Mouse (Mus musculus) embryonic facial prominence, embryonic 15.5 days (tissue): ENCODE data around the gene Cfap58. TPM values are rescaled to one million over a fixed set of nuclear protein-coding genes. Genes with fewer than 3 reads are reported as not detected.

Experiments used
- ATAC-seq: fragments of 200-750 bp; cut with Nextera tagmentation; 2 replicates; pipeline ENCODE4 v1.8.0; 2017; ENCODE audit warnings: low read depth, moderate TSS enrichment; ENCODE audit not compliant: insufficient number of reproducible peaks, low FRiP score, low TSS enrichment
- H3K27ac ChIP-seq: fragments of 300-500 bp; sonication (generic); replicated peaks from 2 replicates; pipeline ENCODE4 v1.5.1; 2015; ENCODE audit warnings: mild to moderate bottlenecking, inconsistent platforms
- H3K27me3 ChIP-seq: fragments of 300-500 bp; sonication (generic); 2 replicates; pipeline ENCODE4 v1.6.1; 2015; ENCODE audit warnings: inconsistent platforms
- H3K36me3 ChIP-seq: fragments of 300-500 bp; sonication (generic); 2 replicates; pipeline ENCODE4 v1.6.1; 2015; ENCODE audit warnings: mild to moderate bottlenecking, inconsistent platforms
- H3K4me1 ChIP-seq: fragments of 300-500 bp; sonication (generic); 2 replicates; pipeline ENCODE4 v1.6.1; 2015; ENCODE audit warnings: inconsistent platforms
- H3K4me2 ChIP-seq: fragments of 300-500 bp; sonication (generic); replicated peaks from 2 replicates; pipeline ENCODE4 v1.6.1; 2015; ENCODE audit warnings: mild to moderate bottlenecking, inconsistent platforms
- H3K4me3 ChIP-seq: fragments of 300-500 bp; sonication (generic); replicated peaks from 2 replicates; pipeline ENCODE4 v1.5.1; 2015; ENCODE audit warnings: mild to moderate bottlenecking, inconsistent platforms
- H3K9ac ChIP-seq: fragments of 300-500 bp; sonication (generic); 2 replicates; pipeline ENCODE4 v1.6.1; 2015; ENCODE audit warnings: inconsistent platforms
- H3K9me3 ChIP-seq: fragments of 300-500 bp; sonication (generic); replicated peaks from 2 replicates; pipeline ENCODE4 v1.6.1; 2016; ENCODE audit warnings: inconsistent platforms
- WGBS: fragments of 180-500 bp; shearing (Covaris S2); methylation state at CpG from one replicate; pipeline ENCODE4 v1.1.7; 2015; 5-methylcytosine and 5-hydroxymethylcytosine counted together
- polyA plus RNA-seq: library from polyadenylated mRNA; unstranded; fragments of >200 nt; fragmentation: Nextera tagmentation; extraction: Ambion mirVana; gene quantifications from 2 replicates; pipeline ENCODE4 v1.2.1, GENCODE M21; 2015

Gene Cfap58
- polyA plus RNA-seq, 1 experiment from 2014 or later: 1.2 TPM

DNA sequence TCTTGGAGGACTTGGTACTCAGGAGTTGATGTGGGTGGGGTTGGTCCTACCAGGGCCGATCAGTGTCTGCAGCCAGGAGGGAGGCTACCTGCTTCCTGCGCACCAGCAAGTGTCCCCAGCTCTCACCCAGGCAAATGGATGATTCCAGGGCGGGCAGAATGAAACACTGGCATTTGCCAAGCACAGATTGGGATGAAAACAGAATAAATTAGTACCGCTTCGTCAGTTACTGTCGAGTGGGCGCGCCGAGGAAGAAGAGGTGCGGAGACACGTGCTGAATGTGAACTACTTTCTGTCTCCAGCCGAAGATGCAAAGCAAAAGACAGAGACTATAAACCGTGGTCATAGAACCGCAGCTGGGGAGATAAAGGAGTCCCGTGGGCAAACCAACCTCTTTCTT, 84.0 kb downstream of the Cfap58 start:
- no peaks in the 10 kb centered on the region for H3K4me1 ChIP-seq
- no peaks in the 10 kb centered on the region for H3K36me3 ChIP-seq
- H3K27ac ChIP-seq: no peak overlapping the region
- no peaks in the 10 kb centered on the region for H3K9me3 ChIP-seq
- no peak for ATAC-seq
- WGBS: 85% methylated on average over 15 of the region's 15 CpGs
- no peak overlapping the region for H3K9ac ChIP-seq
- H3K27me3 ChIP-seq: no peaks in the 10 kb centered on the region
- no peak overlapping the region for H3K4me3 ChIP-seq
- H3K4me2 ChIP-seq: no peak overlapping the region

DNA sequence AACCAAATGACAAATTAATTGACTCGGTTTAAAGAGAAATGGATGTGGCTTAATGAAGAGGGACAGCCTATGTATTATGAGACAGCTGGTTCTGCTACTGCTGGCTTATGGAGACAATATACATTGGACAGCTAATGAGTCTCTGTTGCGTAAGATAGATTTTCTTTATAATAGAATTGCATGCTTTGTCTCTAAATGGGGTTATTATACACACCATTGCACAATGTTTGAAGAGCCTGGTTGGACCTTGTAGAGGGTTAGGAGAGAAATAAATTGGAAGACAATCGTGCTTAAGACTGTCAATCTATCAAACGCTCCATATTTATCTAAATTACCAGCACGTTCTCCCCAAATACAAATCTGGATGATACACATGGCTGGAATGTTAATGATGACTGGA, 85.3 kb downstream of the Cfap58 start:
- WGBS: 82% methylated on average over 5 of the region's 5 CpGs
- Histone ChIP-seq H3K36me3 (no peaks in the 10 kb centered on the region), H3K4me3 (no peak overlapping the region), H3K27me3 (no peaks in the 10 kb centered on the region), H3K9me3 (no peaks in the 10 kb centered on the region), H3K9ac (no peak overlapping the region), H3K27ac (no peak overlapping the region), H3K4me1 (no peaks in the 10 kb centered on the region), H3K4me2 (no peak overlapping the region)
- no peak for ATAC-seq

DNA sequence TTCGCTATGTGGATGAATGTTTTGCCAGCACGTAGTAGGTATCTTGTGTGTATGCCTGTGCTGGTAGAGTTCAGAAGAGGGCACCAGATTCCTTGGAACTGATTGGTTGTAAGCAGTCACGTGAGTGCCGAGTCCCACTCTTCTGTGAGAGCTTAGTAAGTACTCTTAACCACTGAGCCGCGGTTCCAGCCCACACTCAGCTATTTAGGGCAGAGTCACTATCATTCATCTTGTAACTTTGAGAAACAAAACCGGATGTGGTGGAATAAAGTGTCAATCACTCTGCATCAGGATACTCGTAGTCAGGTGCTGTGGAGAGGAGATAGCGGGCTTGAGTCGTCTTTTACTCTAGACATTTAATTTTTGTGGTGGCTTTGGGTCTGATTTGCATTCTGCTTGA, 86.3 kb downstream of the Cfap58 start:
- 84% methylated on average over 10 of the region's 10 CpGs for WGBS
- no peak for ATAC-seq

DNA sequence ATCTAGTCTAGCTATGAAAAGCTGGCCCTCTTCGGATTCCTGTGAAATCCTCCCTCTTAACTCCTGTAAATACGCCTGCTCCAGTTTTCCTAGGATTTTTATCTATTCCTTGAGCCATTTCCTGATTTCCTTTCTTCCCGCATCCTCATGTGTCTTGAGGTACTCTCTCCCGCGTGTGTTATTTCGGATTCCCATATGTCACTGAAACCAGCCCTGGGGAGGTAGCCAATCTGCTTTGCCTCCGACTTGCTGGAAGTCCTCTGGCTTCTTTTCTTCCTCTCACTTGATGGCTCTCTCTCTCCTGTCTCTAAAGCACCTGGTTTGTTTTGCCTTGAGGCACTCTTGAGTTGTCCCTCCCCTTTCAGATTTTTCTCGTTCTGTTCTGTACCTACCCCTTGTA, 87.9 kb downstream of the Cfap58 start:
- H3K4me3 ChIP-seq: no peak overlapping the region
- H3K36me3 ChIP-seq: no peaks in the 10 kb centered on the region
- no peak overlapping the region for H3K27ac ChIP-seq
- no peaks in the 10 kb centered on the region for H3K27me3 ChIP-seq
- no peaks in the 10 kb centered on the region for H3K9me3 ChIP-seq
- no peak for ATAC-seq
- WGBS: 70% methylated on average over 8 of the region's 8 CpGs
- H3K9ac ChIP-seq: no peak overlapping the region
- H3K4me2 ChIP-seq: no peak overlapping the region
- no peaks in the 10 kb centered on the region for H3K4me1 ChIP-seq

More for the DNA sequence above, 86.3 kb downstream of the Cfap58 start:
- H3K36me3 ChIP-seq: no peaks in the 10 kb centered on the region
- H3K27ac ChIP-seq: no peak overlapping the region
- H3K4me2 ChIP-seq: no peak overlapping the region
- H3K9me3 ChIP-seq: no peaks in the 10 kb centered on the region
- no peaks in the 10 kb centered on the region for H3K27me3 ChIP-seq
- H3K9ac ChIP-seq: no peak overlapping the region
- H3K4me3 ChIP-seq: no peak overlapping the region
- no peaks in the 10 kb centered on the region for H3K4me1 ChIP-seq

DNA sequence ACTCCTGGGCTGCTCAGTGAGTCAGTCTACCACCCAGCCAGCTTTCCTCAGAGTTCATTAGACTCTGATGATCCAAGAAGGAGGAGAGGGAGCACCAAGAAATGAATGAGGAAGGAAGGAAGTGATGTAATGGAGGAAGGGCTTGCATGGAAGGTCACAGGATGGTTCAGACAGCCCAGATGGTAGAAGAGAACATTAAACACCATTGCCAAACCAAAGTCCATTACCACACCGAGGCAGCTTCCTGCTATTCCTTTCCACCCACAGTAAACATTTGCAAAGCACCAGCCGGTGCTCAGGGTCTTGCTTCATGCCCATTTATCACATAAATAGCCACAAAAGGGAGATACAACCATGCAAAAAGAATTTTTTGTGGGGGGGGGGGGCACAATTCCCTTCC, 89.4 kb downstream of the Cfap58 start:
- 76% methylated on average over 2 of the region's 2 CpGs for WGBS
- Histone ChIP-seq H3K36me3 (no peaks in the 10 kb centered on the region), H3K4me1 (no peaks in the 10 kb centered on the region), H3K27ac (no peak overlapping the region), H3K9ac (no peak overlapping the region), H3K4me2 (no peak overlapping the region), H3K4me3 (no peak overlapping the region), H3K9me3 (no peaks in the 10 kb centered on the region), H3K27me3 (no peaks in the 10 kb centered on the region)
- no peak for ATAC-seq

DNA sequence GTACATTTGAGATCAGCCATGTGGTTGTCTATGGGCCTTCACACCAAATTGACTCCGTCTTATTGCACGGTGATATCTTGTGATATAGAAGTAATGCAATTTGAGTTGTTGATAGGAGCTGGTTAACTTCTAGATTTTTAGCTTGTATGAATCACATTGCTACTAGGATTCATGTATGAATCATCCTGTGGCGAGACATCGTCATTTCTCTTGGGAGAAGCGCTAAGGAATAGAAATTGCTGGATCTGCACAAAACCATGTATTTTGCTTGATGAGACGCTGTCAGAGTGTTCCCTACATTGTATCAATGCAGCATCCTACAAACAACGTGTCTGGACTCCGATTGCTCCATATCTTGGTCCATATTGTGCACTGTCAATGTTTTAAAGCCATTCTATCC, 102.1 kb downstream of the Cfap58 start:
- Histone ChIP-seq H3K9me3 (no peaks in the 10 kb centered on the region), H3K27ac (no peak overlapping the region), H3K4me3 (no peak overlapping the region), H3K36me3 (no peaks in the 10 kb centered on the region), H3K27me3 (no peaks in the 10 kb centered on the region), H3K9ac (no peak overlapping the region), H3K4me1 (no peaks in the 10 kb centered on the region), H3K4me2 (no peak overlapping the region)
- ATAC-seq: no peak
- 88% methylated on average over 8 of the region's 8 CpGs for WGBS

DNA sequence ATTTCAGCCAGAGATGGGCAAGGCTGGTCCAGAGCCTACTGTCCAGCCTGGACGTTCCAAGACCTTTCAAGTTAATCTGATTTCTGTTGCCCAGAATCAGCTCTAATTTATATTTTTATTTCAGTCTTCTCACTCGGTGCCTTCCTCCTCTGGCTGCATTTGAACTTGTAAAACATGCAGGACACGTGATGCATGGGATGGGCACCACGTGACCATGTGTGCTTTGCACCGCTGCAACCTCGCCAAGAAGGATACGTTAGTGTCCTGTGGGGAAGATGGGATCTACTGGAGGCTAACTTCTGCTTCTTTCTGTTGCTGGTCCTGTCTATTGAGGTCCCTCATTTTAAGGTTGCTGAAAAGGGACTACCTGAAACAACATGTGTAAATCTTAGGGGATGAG, 109.8 kb downstream of the Cfap58 start:
- no peaks in the 10 kb centered on the region for H3K27me3 ChIP-seq
- no peak overlapping the region for H3K27ac ChIP-seq
- H3K9me3 ChIP-seq: no peaks in the 10 kb centered on the region
- ATAC-seq: no peak
- 83% methylated on average over 7 of the region's 7 CpGs for WGBS
- no peak overlapping the region for H3K4me2 ChIP-seq
- no peaks in the 10 kb centered on the region for H3K4me1 ChIP-seq
- no peaks in the 10 kb centered on the region for H3K36me3 ChIP-seq
- no peak overlapping the region for H3K4me3 ChIP-seq
- no peak overlapping the region for H3K9ac ChIP-seq

DNA sequence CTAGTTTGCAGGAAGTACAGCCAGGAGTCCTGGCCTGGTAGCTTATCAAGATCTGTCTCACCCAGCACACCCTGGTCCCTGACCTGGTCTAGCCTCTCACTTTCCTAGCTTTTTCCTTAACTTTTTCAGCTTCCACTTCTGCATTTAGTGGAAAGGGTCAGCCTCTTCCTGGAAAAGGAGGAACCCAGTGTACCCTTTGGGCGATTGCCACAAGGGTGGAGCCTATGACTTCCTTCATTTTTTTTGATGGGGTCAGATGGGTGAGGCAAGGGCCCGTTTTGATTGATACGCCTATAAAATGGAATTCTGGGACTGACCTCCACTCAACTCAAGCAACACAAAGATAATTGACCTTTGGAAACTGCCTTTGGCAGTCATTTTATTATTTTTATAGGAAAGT, 111.9 kb downstream of the Cfap58 start:
- H3K27me3 ChIP-seq: no peaks in the 10 kb centered on the region
- no peaks in the 10 kb centered on the region for H3K9me3 ChIP-seq
- WGBS: 54% methylated on average over 3 of the region's 3 CpGs
- no peak for ATAC-seq
- H3K4me2 ChIP-seq: no peak overlapping the region
- no peaks in the 10 kb centered on the region for H3K4me1 ChIP-seq
- H3K27ac ChIP-seq: no peak overlapping the region
- no peak overlapping the region for H3K9ac ChIP-seq
- H3K4me3 ChIP-seq: no peak overlapping the region
- H3K36me3 ChIP-seq: no peaks in the 10 kb centered on the region

DNA sequence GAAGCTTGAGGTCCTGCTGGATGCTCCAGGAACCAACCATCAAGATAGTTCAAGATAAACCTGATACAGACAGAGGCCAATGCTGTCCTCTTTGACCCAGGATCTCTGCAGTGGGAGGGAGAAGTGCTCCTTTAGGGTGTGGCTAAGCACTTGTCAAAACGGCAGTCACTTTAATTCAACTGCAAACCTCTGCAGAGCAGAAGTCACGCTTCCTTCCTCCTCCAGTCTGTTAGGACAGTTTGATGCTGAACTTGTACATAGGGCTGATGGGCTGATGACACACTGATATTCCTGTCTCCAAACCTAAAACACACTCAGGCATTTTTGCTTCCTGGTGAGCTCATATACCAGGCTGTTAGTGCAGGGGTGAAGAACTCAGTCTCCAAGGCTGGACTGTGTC, 125.8 kb downstream of the Cfap58 start:
- H3K36me3 ChIP-seq: no peaks in the 10 kb centered on the region
- H3K27ac ChIP-seq: no peak overlapping the region
- H3K27me3 ChIP-seq: peaks cover 5% of the 10 kb centered on the region; the same call in 1 of the 2 replicates
- H3K4me1 ChIP-seq: 0 out of 2 replicates have a peak, but pooled peaks cover 3% of the 10 kb centered on the region
- ATAC-seq: no peak
- WGBS: 45% methylated on average over 2 of the region's 2 CpGs
- H3K4me3 ChIP-seq: no peak overlapping the region
- no peak overlapping the region for H3K9ac ChIP-seq
- no peaks in the 10 kb centered on the region for H3K9me3 ChIP-seq
- no peak overlapping the region for H3K4me2 ChIP-seq

DNA sequence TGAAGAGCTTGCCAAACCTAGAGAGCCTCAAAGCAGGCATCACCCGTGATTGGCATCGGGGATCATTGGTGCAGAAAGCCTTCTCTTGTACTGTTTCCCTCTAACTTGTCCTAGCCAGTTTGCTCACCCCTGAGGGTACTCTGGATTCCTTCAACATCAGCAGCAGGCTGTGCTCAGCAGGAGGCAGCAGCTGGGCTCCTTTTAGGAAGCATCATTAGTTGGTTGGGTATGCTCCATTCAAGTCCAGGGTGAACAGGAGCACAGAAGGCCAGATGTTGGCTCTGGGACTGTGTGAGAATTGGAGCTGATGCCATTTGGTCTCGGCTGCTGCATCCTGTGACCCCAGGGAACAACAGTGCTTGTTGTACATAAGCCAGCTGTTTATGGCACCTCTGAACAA, 142.2 kb downstream of the Cfap58 start:
- Histone ChIP-seq H3K9ac (no peak overlapping the region), H3K9me3 (no peaks in the 10 kb centered on the region), H3K4me2 (no peak overlapping the region), H3K36me3 (no peaks in the 10 kb centered on the region), H3K27me3 (no peaks in the 10 kb centered on the region; the same call in 1 of the 2 replicates), H3K4me3 (no peak overlapping the region), H3K4me1 (peaks cover 15% of the 10 kb centered on the region), H3K27ac (no peak overlapping the region)
- no peak for ATAC-seq
- 31% methylated on average over 3 of the region's 3 CpGs for WGBS

DNA sequence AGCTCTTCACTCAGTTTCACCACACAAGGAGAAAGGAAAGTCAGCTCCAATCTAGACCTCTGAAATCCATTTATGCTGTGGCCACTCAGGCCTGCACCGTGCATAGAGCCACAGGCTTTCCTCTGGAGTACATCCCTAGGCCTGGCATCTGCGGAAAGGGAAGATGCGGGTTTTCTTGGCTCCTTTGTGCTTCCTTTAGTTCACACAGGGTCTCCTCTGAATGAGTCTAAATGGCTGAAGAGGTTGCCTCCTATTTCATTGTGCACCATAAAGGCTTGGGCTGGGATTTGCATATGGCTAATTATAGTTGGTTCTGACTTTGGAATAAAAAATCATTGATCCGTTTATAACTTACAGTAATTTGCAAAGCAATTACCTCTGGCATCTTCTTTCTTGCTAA, 144.0 kb downstream of the Cfap58 start:
- Histone ChIP-seq H3K36me3 (no peaks in the 10 kb centered on the region), H3K9ac (no peak overlapping the region), H3K4me1 (peaks cover 15% of the 10 kb centered on the region), H3K4me2 (no peak overlapping the region), H3K4me3 (no peak overlapping the region), H3K27ac (no peak overlapping the region), H3K9me3 (no peaks in the 10 kb centered on the region), H3K27me3 (no peaks in the 10 kb centered on the region; the same call in 1 of the 2 replicates)
- 89% methylated on average over 4 of the region's 4 CpGs for WGBS
- ATAC-seq: no peak
